ENCODE assay signal across 10 mouse cellular contexts in the genomic region with DNA sequence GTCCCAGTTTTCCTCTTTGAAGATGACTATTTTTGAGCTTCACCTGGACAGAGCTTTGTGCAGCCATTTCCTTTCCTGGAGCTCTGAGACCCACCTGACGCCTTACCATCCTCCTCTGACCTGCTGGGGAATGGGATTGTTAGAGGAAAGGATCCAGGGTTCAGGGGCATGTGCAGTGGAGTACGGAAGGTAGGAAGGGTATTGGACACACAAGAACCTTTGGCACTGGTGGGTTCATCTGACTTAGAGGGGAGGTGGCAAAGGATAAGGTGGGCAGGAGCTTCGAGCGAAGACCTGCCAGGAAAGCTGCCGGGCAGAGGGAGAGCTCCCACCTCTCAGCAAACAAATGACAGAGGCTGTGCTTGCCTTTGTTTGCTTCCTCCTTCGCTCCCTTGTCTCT. TPM values are rescaled to one million over a fixed set of nuclear protein-coding genes. Genes with fewer than 3 reads are reported as not detected.
A peak's percentile ranks its signal among the peaks of the same experiment; 100 is the strongest.
DNase-seq lines count a peak whose midpoint lies in the region; ATAC-seq and TF ChIP-seq lines count a peak whose summit lies in the region.
"Had no signal": no experiment of that assay in that cellular context is flagged by ENCODE, and none has a peak within 500 bp of the region (broad histone marks: within the 10 kb centered on the region; RNA-seq: fewer than 3 reads in every experiment).

No protein-coding gene starts in this region.

- no peaks in the 10 kb centered on the region for H3K9me3 ChIP-seq in forebrain, embryonic 14.5 days (replicated peaks; ENCODE audit: control insufficient read depth, low read length)
- H3K9me3 ChIP-seq in intestine, postnatal 0 days (ENCODE audit: control insufficient read depth), result no peaks in the 10 kb centered on the region

- 25% methylated on average over 6 of the region's 6 CpGs for WGBS in forebrain, embryonic 14.5 days
- WGBS in intestine, postnatal 0 days, result 41% methylated on average over 6 of the region's 6 CpGs
- WGBS in olfactory bulb, adult 2 months, result 14% methylated on average over 6 of the region's 6 CpGs

- peak overlapping the region; percentile 88 for H3K9ac ChIP-seq in forebrain, embryonic 14.5 days (ENCODE audit: low read length)
- no peak overlapping the region for H3K9ac ChIP-seq in intestine, postnatal 0 days (ENCODE audit: low read depth, low read length)

- DNase-seq in layer of hippocampus, adult 2 months (ENCODE audit: low spot score in 2 of 2), result no peak
- DNase-seq in layer of hippocampus, adult 11-12 months (ENCODE audit: low spot score), result no peak
- DNase-seq in forebrain, embryonic 14.5 days (ENCODE audit: low spot score), result no peak
- no peak for DNase-seq in left cerebral cortex, adult 8-10 months (ENCODE audit: low spot score in 2 of 2)
- no peak for DNase-seq in layer of hippocampus, postnatal 25 days (ENCODE audit: extremely low spot score in 1 of 2, low spot score in 1 of 2)
- DNase-seq: kidney, adult 2 months had no signal

- H3K36me3 ChIP-seq in forebrain, embryonic 14.5 days (ENCODE audit: control insufficient read depth, insufficient read depth, low read length), result no peaks in the 10 kb centered on the region
- no peaks in the 10 kb centered on the region for H3K36me3 ChIP-seq in intestine, postnatal 0 days (ENCODE audit: control insufficient read depth, insufficient read depth)

- H3K4me3 ChIP-seq in layer of hippocampus, adult 2 months, result peak overlapping the region; percentile 72
- H3K4me3 ChIP-seq in forebrain, embryonic 14.5 days (ENCODE audit: low read depth, low read length), result peak overlapping the region; percentile 63
- H3K4me3 ChIP-seq in intestine, postnatal 0 days (ENCODE audit: low read depth, low read length), result no peak overlapping the region; the same call in 1 of the 2 replicates
- H3K4me3 ChIP-seq in olfactory bulb, adult 2 months (ENCODE audit: insufficient read depth, low read depth, low read length), result peak overlapping the region; percentile 78

- H3K4me1 ChIP-seq in forebrain, embryonic 14.5 days (ENCODE audit: control insufficient read depth, insufficient read depth, low read length), result peaks cover 9% of the 10 kb centered on the region; the same call in 1 of the 2 replicates
- H3K4me1 ChIP-seq in intestine, postnatal 0 days (replicated peaks; ENCODE audit: control insufficient read depth, insufficient read depth, low read length), result peaks cover 4% of the 10 kb centered on the region; the same call in 1 of the 2 replicates
- peaks cover 35% of the 10 kb centered on the region for H3K4me1 ChIP-seq in olfactory bulb, adult 2 months (ENCODE audit: control insufficient read depth, insufficient read depth, low read length)

- peak overlapping the region; percentile 97 for H3K27ac ChIP-seq in layer of hippocampus, adult 2 months
- H3K27ac ChIP-seq in forebrain, embryonic 14.5 days (ENCODE audit: low read depth, low read length), result peak overlapping the region; percentile 84; the same call in 1 of the 2 replicates
- no peak overlapping the region for H3K27ac ChIP-seq in intestine, postnatal 0 days (ENCODE audit: low read depth, low read length)
- peak overlapping the region; percentile 93 for H3K27ac ChIP-seq in olfactory bulb, adult 2 months (ENCODE audit: insufficient read depth, low read depth, low read length)

- H3K27me3 ChIP-seq in forebrain, embryonic 14.5 days (replicated peaks; ENCODE audit: control insufficient read depth, insufficient read depth, low read length), result peaks cover 21% of the 10 kb centered on the region
- peaks cover 35% of the 10 kb centered on the region for H3K27me3 ChIP-seq in intestine, postnatal 0 days (replicated peaks; ENCODE audit: control insufficient read depth, insufficient read depth, low read length)

- TF ChIP-seq POLR2A in olfactory bulb, adult 2 months (IDR thresholded peaks at IDR 0.05; ENCODE audit: insufficient read depth, low read depth, low read length), result no peak

- ATAC-seq in forebrain, embryonic 14.5 days, result no peak
- ATAC-seq in intestine, postnatal 0 days, result no peak
- ATAC-seq in megakaryocyte-erythroid progenitor cell, adult 5-6 weeks (replicated peaks; ENCODE audit: low FRiP score, low TSS enrichment, poor library complexity, severe bottlenecking), result no peak

- peak overlapping the region; percentile 89 for H3K4me2 ChIP-seq in forebrain, embryonic 14.5 days (ENCODE audit: low read length)
- peak overlapping the region; percentile 77; the same call in 1 of the 2 replicates for H3K4me2 ChIP-seq in intestine, postnatal 0 days (replicated peaks; ENCODE audit: low read depth)

- no peak for TF ChIP-seq CTCF in layer of hippocampus, adult 2 months (conservative IDR thresholded peaks at IDR 0.05)
- no peak for TF ChIP-seq CTCF in intestine, postnatal 0 days (IDR thresholded peaks at IDR 0.05; ENCODE audit: low read depth)
- TF ChIP-seq CTCF in olfactory bulb, adult 2 months (IDR thresholded peaks at IDR 0.05; ENCODE audit: insufficient read depth, low read depth, low read length), result no peak

RNA-seq across cellular contexts. Expression of a gene that starts 0.8 kb away (rescaled TPM):
- 100 to 1,000 TPM; 184 to 200 TPM for total RNA-seq in layer of hippocampus, adult 2 months (2021)
- polyA plus RNA-seq in forebrain, embryonic 14.5 days (2014; fragmentation: Nextera tagmentation; extraction: Ambion mirVana), result 18.4 and 18.8 TPM in 2 replicates
- polyA plus RNA-seq in intestine, postnatal 0 days (2015; fragmentation: Nextera tagmentation; extraction: Ambion mirVana), result 6.5 and 7.6 TPM in 2 replicates
- not detected in 2 replicates for polyA plus RNA-seq in olfactory bulb, adult 2 months (2012; ENCODE audit: insufficient read depth, insufficient read length, low replicate concordance, missing spikeins)
- total RNA-seq in megakaryocyte-erythroid progenitor cell, adult 5-6 weeks (2014; fragmentation: Nextera tagmentation), result not detected in 2 replicates
- not detected in 2 replicates for total RNA-seq in megakaryocyte-erythroid progenitor cell, adult 5-6 weeks (2017)
- 100 to 1,000 TPM; 243 to 258 (median 253) TPM for total RNA-seq in left cerebral cortex, adult 8-10 months (2022)
- total RNA-seq in layer of hippocampus, postnatal 25 days (2021), result 100 to 1,000 TPM; 209 to 222 TPM
- total RNA-seq: common myeloid progenitor, adult 5-6 weeks had no signal

RNA-seq across cellular contexts. Expression of a gene that starts 18.1 kb away (rescaled TPM):
- 10 to 100 TPM; 38.1 to 39.5 TPM for total RNA-seq in layer of hippocampus, adult 2 months (2021)
- polyA plus RNA-seq in forebrain, embryonic 14.5 days (2014; fragmentation: Nextera tagmentation; extraction: Ambion mirVana), result 51.1 and 55.9 TPM in 2 replicates
- 12.0 and 13.1 TPM in 2 replicates for polyA plus RNA-seq in intestine, postnatal 0 days (2015; fragmentation: Nextera tagmentation; extraction: Ambion mirVana)
- not detected in 2 replicates for polyA plus RNA-seq in olfactory bulb, adult 2 months (2012; ENCODE audit: insufficient read depth, insufficient read length, low replicate concordance, missing spikeins)
- 14.3 and 18.7 TPM in 2 replicates for total RNA-seq in megakaryocyte-erythroid progenitor cell, adult 5-6 weeks (2014; fragmentation: Nextera tagmentation)
- total RNA-seq in megakaryocyte-erythroid progenitor cell, adult 5-6 weeks (2017), result 28.6 and 32.0 TPM in 2 replicates
- total RNA-seq in left cerebral cortex, adult 8-10 months (2022), result 10 to 100 TPM; 33.1 to 51.2 (median 40.3) TPM
- total RNA-seq in layer of hippocampus, postnatal 25 days (2021), result 10 to 100 TPM; 32.5 to 43.0 TPM

RNA-seq across cellular contexts. Expression of a gene that starts 18.2 kb away (rescaled TPM):
- total RNA-seq in layer of hippocampus, adult 2 months (2021), result 100 to 1,000 TPM; 224 to 255 TPM
- 230 and 240 TPM in 2 replicates for polyA plus RNA-seq in forebrain, embryonic 14.5 days (2014; fragmentation: Nextera tagmentation; extraction: Ambion mirVana)
- 263 and 280 TPM in 2 replicates for polyA plus RNA-seq in intestine, postnatal 0 days (2015; fragmentation: Nextera tagmentation; extraction: Ambion mirVana)
- not detected in 2 replicates for polyA plus RNA-seq in olfactory bulb, adult 2 months (2012; ENCODE audit: insufficient read depth, insufficient read length, low replicate concordance, missing spikeins)
- total RNA-seq in megakaryocyte-erythroid progenitor cell, adult 5-6 weeks (2014; fragmentation: Nextera tagmentation), result 200 and 247 TPM in 2 replicates
- 96.1 and 109 TPM in 2 replicates for total RNA-seq in megakaryocyte-erythroid progenitor cell, adult 5-6 weeks (2017)
- 100 to 1,000 TPM; 244 to 284 (median 255) TPM for total RNA-seq in left cerebral cortex, adult 8-10 months (2022)
- total RNA-seq in layer of hippocampus, postnatal 25 days (2021), result 100 to 1,000 TPM; 219 to 254 TPM

RNA-seq across cellular contexts. Expression of a gene that starts 39.5 kb away (rescaled TPM):
- 100 to 1,000 TPM; 114 to 129 TPM for total RNA-seq in layer of hippocampus, adult 2 months (2021)
- 318 and 353 TPM in 2 replicates for polyA plus RNA-seq in forebrain, embryonic 14.5 days (2014; fragmentation: Nextera tagmentation; extraction: Ambion mirVana)
- polyA plus RNA-seq in intestine, postnatal 0 days (2015; fragmentation: Nextera tagmentation; extraction: Ambion mirVana), result 196 and 216 TPM in 2 replicates
- 367 TPM in 1 of 2 replicates, not detected in the other for polyA plus RNA-seq in olfactory bulb, adult 2 months (2012; ENCODE audit: insufficient read depth, insufficient read length, low replicate concordance, missing spikeins)
- total RNA-seq in megakaryocyte-erythroid progenitor cell, adult 5-6 weeks (2014; fragmentation: Nextera tagmentation), result 145 and 167 TPM in 2 replicates
- total RNA-seq in megakaryocyte-erythroid progenitor cell, adult 5-6 weeks (2017), result 159 and 166 TPM in 2 replicates
- total RNA-seq in left cerebral cortex, adult 8-10 months (2022), result 100 to 1,000 TPM in 3 of 4 experiments, 10 to 100 TPM in 1; 99.3 to 117 (median 109) TPM
- 100 to 1,000 TPM; 116 to 124 TPM for total RNA-seq in layer of hippocampus, postnatal 25 days (2021)

RNA-seq across cellular contexts. Expression of a gene that starts 53.7 kb away (rescaled TPM):
- total RNA-seq in layer of hippocampus, adult 2 months (2021), result 100 to 1,000 TPM; 145 to 147 TPM
- 76.4 and 91.0 TPM in 2 replicates for polyA plus RNA-seq in forebrain, embryonic 14.5 days (2014; fragmentation: Nextera tagmentation; extraction: Ambion mirVana)
- 34.9 and 41.0 TPM in 2 replicates for polyA plus RNA-seq in intestine, postnatal 0 days (2015; fragmentation: Nextera tagmentation; extraction: Ambion mirVana)
- 177 and 210 TPM in 2 replicates for polyA plus RNA-seq in olfactory bulb, adult 2 months (2012; ENCODE audit: insufficient read depth, insufficient read length, low replicate concordance, missing spikeins)
- total RNA-seq in megakaryocyte-erythroid progenitor cell, adult 5-6 weeks (2014; fragmentation: Nextera tagmentation), result 82.1 and 92.9 TPM in 2 replicates
- 57.9 and 75.2 TPM in 2 replicates for total RNA-seq in megakaryocyte-erythroid progenitor cell, adult 5-6 weeks (2017)
- total RNA-seq in left cerebral cortex, adult 8-10 months (2022), result 100 to 1,000 TPM; 129 to 151 (median 138) TPM
- total RNA-seq in layer of hippocampus, postnatal 25 days (2021), result 100 to 1,000 TPM; 138 to 153 TPM

Comparison
In these comparisons a context has a peak if more than half of its experiments do, and no peak if none do; other contexts are left out.
1. RNA of a gene that starts 0.8 kb away (total RNA-seq): 243 to 258 TPM in left cerebral cortex, adult 8-10 months, 209 to 222 TPM in layer of hippocampus, postnatal 25 days and 184 to 200 TPM in layer of hippocampus, adult 2 months; not detected in megakaryocyte-erythroid progenitor cell, adult 5-6 weeks; every median in the first group is over 100 times any median in the second.